Mouse (Mus musculus): ENCODE results near the gene Tmem120b. TPM values are rescaled to one million over a fixed set of nuclear protein-coding genes. Genes with fewer than 3 reads are reported as not detected.

Gene Tmem120b
- polyA plus RNA-seq, 2 experiments: 13.8 to 21.0 TPM

DNA sequence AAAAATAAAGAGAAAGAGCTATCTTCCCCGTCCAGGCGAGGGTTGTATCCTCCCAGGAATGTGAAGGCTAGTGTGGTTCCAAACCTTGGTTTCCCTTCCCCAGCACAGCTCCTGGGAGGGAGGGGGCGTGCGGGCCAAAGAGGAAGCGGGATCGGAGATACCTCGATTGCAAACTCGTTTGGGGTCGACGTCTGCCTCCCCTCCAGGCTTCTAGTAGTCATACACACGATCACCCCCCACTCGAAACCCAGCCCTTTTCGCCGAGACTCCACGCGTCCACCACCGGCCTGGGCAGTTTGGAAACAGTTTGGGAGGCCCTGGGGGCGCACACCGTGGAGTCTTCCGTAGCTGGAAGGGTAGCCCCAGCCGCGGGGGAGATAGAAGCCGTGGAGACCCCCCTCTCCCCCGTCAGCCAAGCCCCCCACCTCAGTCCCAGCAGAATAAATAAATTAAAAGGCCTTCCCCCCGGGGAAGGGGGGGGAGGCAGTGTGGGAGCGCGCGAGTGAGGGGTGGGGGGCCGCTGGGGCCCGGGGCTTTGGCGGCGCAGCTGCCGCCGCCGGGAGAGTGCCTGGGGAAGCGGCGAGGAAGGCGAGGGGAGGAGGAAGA is 73.4 kb downstream of the Tmem120b start:
- H3K4me1 ChIP-seq (ENCODE audit: control insufficient read depth, insufficient read depth, low read length): peaks cover 38% of the 10 kb centered on the region

DNA sequence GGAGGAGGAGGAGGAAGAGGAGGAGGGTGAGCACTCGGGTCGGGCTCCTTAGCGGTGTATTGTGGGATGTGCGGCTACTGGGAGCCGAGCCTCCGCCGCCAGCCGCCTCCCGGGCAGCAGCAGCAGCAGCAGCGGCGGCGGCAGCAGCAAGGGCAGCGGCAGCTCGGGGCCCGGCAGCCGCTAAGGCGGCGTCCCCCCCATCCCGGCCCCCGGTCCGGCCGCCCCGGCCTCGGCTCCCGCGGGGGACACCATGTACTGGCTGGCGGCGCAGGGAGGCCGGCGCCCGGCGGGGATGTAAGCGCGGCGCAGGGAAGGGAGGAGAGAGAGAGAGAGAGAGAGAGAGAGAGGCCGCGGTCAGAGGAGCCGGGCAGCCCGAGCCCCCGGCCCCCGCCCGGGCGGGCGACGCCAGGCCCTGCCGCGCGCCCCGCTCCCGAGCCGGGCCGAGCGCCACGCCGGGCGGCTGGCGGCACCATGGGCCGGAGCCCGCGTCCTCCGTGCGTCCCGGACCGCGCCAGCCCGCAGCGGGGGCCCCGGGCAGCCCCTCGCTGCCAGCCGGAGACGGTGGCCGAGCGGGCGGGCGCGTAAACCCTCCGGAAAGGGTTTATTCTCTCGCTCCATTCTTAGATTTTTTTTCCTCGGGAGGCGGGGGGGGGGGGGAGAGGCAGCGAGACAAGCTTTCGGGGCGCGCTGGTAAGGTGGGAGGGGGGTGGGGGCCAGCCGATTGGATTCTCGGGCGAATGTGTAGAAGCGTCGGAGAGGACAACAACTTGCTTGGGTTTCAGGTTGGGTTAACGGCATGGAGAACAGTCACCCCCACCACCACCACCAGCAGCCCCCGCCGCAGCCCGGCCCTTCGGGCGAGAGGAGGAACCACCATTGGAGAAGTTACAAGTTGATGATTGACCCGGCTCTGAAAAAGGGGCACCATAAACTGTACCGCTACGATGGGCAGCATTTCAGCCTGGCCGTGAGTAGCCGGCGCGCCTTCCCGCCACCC is 74.2 kb downstream of the Tmem120b start, which contains the start of gene Setd1b:
Setd1b (plus strand) TSS at position 33 of the 997 bp plus-strand sequence.
- Histone ChIP-seq H3K4me2 (replicated peaks; ENCODE audit: low read depth, low read length, severe bottlenecking) (peak within 1 kb of the TSS; percentile 100), H3K27me3 (ENCODE audit: control insufficient read depth, insufficient read depth, low read length) (no peaks in the 10 kb centered on the region), H3K27ac (replicated peaks; ENCODE audit: low read depth, low read length) (peak within 1 kb of the TSS; percentile 100), H3K4me3 (replicated peaks; ENCODE audit: low read length) (peak within 1 kb of the TSS; percentile 93), H3K9ac (ENCODE audit: low read depth, low read length, severe bottlenecking) (peak within 1 kb of the TSS; percentile 99), H3K4me1 (ENCODE audit: control insufficient read depth, insufficient read depth, low read length) (peaks cover 30% of the 10 kb centered on the region), H3K9me3 (ENCODE audit: control insufficient read depth, low read length) (no peaks in the 10 kb centered on the region), H3K36me3 (ENCODE audit: control insufficient read depth, insufficient read depth, low read length) (peaks cover 20% of the 10 kb centered on the region)
- no peak for TF ChIP-seq POLR2A (IDR thresholded peaks at IDR 0.05; ENCODE audit: borderline replicate concordance, extremely low read depth, insufficient read depth, insufficient read length)
- ATAC-seq (ENCODE audit: low FRiP score, low read depth): no peak
- peak; percentile 49 for DNase-seq (ENCODE audit: low spot score)
- under 1% methylated on average over 41 of the region's 103 CpGs for WGBS

More for the DNA sequence above, 73.4 kb downstream of the Tmem120b start:
- Histone ChIP-seq H3K27me3 (ENCODE audit: control insufficient read depth, insufficient read depth, low read length) (no peaks in the 10 kb centered on the region), H3K36me3 (ENCODE audit: control insufficient read depth, insufficient read depth, low read length) (peaks cover 19% of the 10 kb centered on the region), H3K9me3 (ENCODE audit: control insufficient read depth, low read length) (no peaks in the 10 kb centered on the region), H3K4me3 (replicated peaks; ENCODE audit: low read length) (peak overlapping the region; percentile 93), H3K27ac (replicated peaks; ENCODE audit: low read depth, low read length) (peak overlapping the region; percentile 100), H3K4me2 (replicated peaks; ENCODE audit: low read depth, low read length, severe bottlenecking) (peak overlapping the region; percentile 100), H3K9ac (ENCODE audit: low read depth, low read length, severe bottlenecking) (peak overlapping the region; percentile 99)
- ATAC-seq (ENCODE audit: low FRiP score, low read depth): peak; percentile 8; the same call in 1 of the 2 replicates
- no peak; the same call in 1 of the 2 replicates for TF ChIP-seq POLR2A (IDR thresholded peaks at IDR 0.05; ENCODE audit: borderline replicate concordance, extremely low read depth, insufficient read depth, insufficient read length)
- under 1% methylated on average over 25 of the region's 38 CpGs for WGBS
- peak; percentile 60 for DNase-seq (ENCODE audit: low spot score)

GRCm38 (mm10) chr5:123143251-123143970 is 75.2 kb downstream of the Tmem120b start:
- peak overlapping the region; percentile 99 for H3K9ac ChIP-seq (ENCODE audit: low read depth, low read length, severe bottlenecking)
- TF ChIP-seq POLR2A (IDR thresholded peaks at IDR 0.05; ENCODE audit: borderline replicate concordance, extremely low read depth, insufficient read depth, insufficient read length): no peak
- H3K36me3 ChIP-seq (ENCODE audit: control insufficient read depth, insufficient read depth, low read length): peaks cover 28% of the 10 kb centered on the region
- H3K4me1 ChIP-seq (ENCODE audit: control insufficient read depth, insufficient read depth, low read length): peaks cover 21% of the 10 kb centered on the region
- peak overlapping the region; percentile 93 for H3K4me3 ChIP-seq (replicated peaks; ENCODE audit: low read length)
- H3K27me3 ChIP-seq (ENCODE audit: control insufficient read depth, insufficient read depth, low read length): no peaks in the 10 kb centered on the region
- DNase-seq (ENCODE audit: low spot score) (peak; percentile 82), ATAC-seq (ENCODE audit: low FRiP score, low read depth) (no peak)
- H3K27ac ChIP-seq (replicated peaks; ENCODE audit: low read depth, low read length): peak overlapping the region; percentile 100
- no peaks in the 10 kb centered on the region for H3K9me3 ChIP-seq (ENCODE audit: control insufficient read depth, low read length)
- under 1% methylated on average over 24 of the region's 24 CpGs for WGBS
- peak overlapping the region; percentile 100 for H3K4me2 ChIP-seq (replicated peaks; ENCODE audit: low read depth, low read length, severe bottlenecking)

DNA sequence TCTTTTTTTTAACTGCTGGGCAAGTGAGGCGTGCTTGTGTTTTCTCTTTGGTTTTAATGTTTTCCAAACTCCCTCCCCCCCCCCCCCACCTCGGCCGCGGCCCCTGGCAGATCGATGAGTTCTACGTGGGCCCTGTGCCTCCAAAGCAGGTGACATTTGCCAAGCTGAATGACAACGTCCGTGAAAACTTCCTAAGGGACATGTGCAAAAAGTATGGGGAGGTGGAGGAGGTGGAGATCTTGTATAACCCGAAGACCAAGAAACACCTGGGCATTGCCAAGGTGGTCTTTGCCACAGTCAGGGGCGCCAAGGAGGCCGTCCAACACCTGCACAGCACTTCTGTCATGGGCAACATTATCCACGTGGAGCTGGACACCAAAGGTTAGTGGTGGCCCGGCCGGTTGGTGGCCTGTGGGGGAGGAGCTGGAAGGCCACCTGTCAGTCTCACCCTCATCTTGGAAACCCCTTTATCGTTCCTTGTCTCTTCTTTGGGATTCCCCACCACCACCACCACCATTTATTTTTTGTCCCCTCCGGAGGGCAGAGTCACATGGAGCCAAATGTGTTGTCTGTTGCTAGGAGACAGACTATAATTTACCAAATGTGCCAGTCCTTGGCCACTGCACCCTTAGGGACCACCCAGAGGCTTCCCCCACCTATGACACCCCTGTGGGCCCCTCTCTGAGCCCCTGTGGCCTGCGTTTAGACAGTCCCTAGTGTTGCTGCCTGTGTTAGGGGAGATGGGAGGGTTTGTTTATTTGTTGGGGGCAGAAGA is 75.9 kb downstream of the Tmem120b start:
- peak overlapping the region; percentile 99 for H3K9ac ChIP-seq (ENCODE audit: low read depth, low read length, severe bottlenecking)
- H3K27me3 ChIP-seq (ENCODE audit: control insufficient read depth, insufficient read depth, low read length): no peaks in the 10 kb centered on the region
- peak overlapping the region; percentile 100 for H3K4me2 ChIP-seq (replicated peaks; ENCODE audit: low read depth, low read length, severe bottlenecking)
- H3K27ac ChIP-seq (replicated peaks; ENCODE audit: low read depth, low read length): peak overlapping the region; percentile 100
- ATAC-seq (ENCODE audit: low FRiP score, low read depth) (no peak), DNase-seq (ENCODE audit: low spot score) (no peak)
- TF ChIP-seq POLR2A (IDR thresholded peaks at IDR 0.05; ENCODE audit: borderline replicate concordance, extremely low read depth, insufficient read depth, insufficient read length): no peak
- 4% methylated on average over 17 of the region's 17 CpGs for WGBS
- H3K4me3 ChIP-seq (replicated peaks; ENCODE audit: low read length): peak overlapping the region; percentile 93
- peaks cover 36% of the 10 kb centered on the region for H3K36me3 ChIP-seq (ENCODE audit: control insufficient read depth, insufficient read depth, low read length)
- H3K4me1 ChIP-seq (ENCODE audit: control insufficient read depth, insufficient read depth, low read length): peaks cover 25% of the 10 kb centered on the region
- no peaks in the 10 kb centered on the region for H3K9me3 ChIP-seq (ENCODE audit: control insufficient read depth, low read length)

Measured in limb, embryonic 14.5 days (tissue).